Mouse (Mus musculus): ENCODE measurements around the gene Blm.
"Not testable (repeated sequence)": the region's sequence is repeated elsewhere in the genome, so short reads cannot be mapped to it uniquely, and the experiment has no call there.

Gene Blm

DNA sequence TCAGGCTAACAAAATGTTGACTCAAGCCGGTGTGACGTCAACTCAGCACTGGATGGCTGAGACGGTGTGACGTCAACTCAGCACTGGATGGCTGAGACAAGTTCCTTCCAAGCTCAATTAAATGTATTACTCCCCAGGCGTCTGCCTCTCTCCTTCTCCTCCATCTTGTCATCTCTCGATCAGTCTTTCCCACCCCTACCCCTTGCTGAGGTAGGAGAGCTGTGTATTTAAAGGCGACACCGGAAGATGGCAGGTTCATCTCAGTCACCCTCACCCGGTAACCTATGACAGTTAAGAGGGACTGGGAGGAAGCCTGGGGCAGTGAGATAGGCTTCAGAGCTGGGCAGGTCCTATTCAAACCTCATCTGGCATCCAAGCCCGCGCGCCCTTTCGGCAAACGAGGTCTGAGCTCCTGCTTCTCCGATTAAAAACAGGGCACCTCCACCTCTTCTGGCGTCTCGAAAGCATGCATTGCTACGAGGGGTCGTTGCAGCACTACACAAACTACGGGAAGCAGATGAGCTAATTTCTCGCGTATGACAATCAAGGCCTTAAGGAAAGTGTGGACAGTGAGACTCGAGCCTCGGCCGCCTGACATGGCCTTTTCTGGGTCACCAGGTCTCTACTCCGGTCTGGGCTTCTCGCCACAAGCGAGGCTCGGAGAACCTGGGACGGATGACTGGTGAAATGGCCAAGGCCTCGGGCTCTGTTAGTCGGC lies 469 bp downstream of the Blm start:
- DNase-seq (ENCODE audit: extremely low spot score) = peak; percentile 54

DNA sequence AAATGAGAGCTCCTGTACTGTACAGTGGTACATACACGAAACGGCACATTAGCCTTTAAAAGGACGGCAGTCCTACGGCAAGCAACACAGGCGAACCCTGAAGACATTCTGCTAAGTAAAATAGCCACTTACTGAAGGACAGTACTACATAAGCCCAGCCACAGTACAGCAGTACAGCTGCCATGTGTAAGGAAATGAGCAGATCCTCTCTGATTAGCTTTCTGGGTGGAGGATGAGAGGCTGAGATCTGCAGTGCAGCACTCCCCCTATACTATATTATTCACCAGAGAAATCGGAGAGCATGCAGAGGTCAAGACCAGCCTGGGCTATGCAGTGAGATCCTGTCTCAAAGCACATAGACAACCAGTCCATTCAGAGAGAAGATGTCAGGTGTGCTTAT lies 3.8 kb downstream of the Blm start:
- DNase-seq (ENCODE audit: extremely low spot score) = no peak

DNA sequence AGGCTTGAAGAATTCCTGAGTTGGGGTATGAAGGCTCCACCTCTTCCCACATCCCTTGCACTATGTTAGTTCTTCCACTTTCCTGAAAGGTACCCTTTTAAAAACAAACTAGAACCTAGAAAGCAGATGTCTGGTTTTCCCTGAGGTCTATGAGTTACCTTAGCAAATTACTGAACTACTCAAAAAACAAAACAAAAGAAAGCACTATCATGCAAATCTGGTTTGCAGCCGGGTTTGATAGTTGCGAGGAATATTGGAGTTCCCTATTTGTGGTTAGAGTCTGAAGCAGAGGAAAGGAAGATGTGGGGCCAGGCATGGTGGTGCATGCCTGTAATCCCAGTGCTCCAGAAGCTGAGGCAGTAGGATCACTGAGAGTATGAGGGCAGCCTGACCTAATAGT lies 4.3 kb downstream of the Blm start:
- DNase-seq (ENCODE audit: extremely low spot score) = no peak

DNA sequence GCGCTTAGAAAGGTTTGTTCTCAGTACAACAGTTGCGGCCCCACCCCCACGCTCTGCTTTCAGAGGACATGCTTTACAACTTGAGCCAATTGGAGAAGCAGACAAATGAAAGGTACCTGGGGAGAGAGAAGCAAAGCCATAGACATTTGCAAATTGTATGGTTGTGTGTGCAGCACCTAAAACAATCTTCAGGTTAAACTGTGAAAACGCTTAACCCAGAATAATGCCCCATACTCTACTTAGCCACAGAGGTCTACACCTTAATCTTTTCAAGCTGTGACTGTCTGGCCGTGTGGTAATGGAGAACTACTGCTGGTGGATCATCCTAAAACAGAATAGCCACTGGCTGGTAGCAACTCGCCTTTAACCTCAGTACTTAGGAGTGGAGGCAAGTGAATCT lies 8.2 kb downstream of the Blm start:
- DNase-seq (ENCODE audit: extremely low spot score) = no peak

DNA sequence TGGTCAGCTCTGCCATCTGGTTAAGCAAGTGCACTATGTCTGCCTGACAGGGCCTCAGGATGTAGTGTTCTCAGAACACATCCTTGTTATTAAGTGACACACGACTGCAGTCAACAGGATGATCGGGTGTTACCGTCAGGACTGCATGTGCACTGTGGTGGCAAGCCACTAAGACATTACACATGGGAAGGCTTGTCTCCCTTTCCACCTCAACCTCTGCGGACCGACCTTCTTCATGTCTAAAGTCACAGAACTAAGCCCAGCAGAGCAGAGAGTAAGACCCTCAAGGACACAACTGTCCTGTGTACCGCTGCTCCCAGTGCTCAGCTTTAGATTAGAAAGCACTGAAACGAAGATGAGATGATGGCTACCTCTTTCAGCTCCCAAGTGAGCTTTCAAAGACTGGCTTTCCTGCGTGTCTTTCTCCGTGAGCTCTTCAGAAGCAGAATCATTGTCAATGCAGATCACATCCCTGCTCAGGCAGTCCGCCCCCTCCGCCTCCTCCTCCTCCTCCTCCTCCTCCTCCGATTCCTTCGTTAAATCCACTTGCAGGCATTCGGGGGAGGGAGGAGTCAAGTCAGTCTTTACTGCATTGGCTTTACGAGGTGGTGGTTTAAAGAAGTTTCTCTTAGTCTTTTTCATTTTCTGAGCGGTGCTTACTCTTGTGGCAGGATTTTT lies 22.4 kb downstream of the Blm start:
- no peak for DNase-seq (ENCODE audit: extremely low spot score)

DNA sequence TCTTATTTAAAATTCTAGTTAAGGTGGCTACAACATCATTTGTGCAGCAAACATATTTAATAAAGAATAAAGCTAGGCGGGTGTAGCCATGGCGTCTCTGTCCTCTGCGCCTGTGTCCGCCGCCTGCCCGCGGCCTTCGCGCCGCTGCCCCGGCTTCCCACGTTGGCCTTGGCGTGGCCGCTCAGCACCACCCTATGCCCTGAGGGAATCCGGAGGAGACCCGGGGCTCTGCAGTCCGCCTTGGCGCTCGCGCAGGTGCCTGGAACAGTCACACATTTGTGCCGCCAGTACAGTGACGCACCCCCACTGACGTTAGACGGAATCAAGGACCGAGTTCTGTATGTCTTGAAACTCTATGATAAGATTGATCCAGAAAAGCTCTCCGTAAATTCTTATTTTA lies 27.2 kb downstream of the Blm start:
- not testable (repeated sequence) for DNase-seq (ENCODE audit: extremely low spot score)

DNA sequence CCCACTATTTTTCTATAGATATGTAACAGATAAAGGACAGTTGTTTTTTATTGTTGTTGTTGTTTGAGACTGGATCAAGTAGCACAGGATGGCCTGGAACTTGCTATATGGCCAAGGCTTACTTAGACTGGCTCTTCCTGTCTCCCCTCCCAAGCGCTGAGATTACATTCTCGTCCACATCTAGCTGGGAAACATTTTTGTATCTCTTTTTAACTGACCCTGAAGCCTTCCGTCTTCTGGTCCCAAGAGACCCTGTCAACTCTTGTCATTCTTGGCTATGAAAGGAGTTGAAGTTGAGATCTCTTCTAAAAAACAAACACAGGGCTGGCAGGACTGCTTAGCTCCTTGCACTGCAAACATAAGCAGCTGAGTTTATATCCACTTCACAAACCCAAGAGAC lies 28.9 kb downstream of the Blm start:
- no peak for DNase-seq (ENCODE audit: extremely low spot score)

DNA sequence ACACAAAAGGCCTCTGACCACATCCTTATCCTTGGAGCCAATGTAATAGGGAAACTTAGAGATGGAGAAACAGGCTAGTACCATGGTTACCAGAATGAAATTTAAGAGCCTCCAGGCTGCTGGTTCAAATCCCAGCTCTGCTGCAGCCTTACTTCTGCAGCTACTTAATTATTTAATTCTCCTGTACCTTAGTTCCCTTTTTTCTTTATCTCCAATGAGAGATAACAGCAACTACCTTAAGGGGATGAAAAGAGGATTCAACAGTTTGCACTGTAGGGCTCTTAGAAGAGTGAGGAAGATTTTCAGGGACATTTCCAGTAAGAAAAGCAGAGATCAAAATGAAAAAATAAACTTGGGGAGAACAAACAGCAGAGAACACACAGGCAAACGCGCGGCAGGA lies 30.0 kb downstream of the Blm start:
- DNase-seq (ENCODE audit: extremely low spot score) = no peak

DNA sequence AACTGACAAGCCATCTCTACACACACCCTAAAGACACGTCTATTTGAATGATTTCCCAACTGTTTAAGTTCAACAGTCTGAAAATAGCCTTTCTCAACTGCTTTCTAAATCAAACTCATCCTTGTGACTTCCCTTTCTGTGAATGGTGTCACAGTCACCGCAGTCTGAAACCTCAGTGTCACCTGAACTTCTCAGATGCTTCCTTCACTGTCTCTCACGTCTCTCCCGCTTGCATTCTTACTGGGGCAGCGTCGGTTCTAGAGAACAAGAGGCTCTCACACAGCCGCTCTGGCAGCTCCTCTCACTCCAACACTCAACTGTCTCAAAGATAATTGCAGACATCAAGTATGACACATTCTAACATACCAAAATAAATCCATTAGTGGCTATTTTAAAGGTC lies 33.9 kb downstream of the Blm start:
- DNase-seq (ENCODE audit: extremely low spot score) = no peak

DNA sequence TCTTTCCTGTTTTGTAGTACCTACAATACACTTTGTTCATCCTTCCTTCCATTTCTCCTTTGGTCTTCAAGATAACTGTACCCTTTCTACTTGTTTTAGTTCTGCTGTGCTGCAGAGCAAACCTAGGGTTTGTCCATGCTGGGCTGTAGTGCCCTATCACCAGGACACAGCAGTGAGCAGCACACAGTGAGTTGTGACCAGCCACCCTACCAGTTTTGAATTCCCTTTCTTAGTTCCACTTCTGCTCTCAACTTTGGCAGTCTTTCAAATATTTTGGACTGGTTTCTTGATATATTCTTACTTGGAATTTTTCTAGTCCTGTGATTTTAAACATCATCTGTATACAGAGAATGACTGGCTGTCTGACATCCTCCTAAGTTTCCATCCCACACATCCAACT lies 34.8 kb downstream of the Blm start:
- DNase-seq (ENCODE audit: extremely low spot score) = no peak

DNA sequence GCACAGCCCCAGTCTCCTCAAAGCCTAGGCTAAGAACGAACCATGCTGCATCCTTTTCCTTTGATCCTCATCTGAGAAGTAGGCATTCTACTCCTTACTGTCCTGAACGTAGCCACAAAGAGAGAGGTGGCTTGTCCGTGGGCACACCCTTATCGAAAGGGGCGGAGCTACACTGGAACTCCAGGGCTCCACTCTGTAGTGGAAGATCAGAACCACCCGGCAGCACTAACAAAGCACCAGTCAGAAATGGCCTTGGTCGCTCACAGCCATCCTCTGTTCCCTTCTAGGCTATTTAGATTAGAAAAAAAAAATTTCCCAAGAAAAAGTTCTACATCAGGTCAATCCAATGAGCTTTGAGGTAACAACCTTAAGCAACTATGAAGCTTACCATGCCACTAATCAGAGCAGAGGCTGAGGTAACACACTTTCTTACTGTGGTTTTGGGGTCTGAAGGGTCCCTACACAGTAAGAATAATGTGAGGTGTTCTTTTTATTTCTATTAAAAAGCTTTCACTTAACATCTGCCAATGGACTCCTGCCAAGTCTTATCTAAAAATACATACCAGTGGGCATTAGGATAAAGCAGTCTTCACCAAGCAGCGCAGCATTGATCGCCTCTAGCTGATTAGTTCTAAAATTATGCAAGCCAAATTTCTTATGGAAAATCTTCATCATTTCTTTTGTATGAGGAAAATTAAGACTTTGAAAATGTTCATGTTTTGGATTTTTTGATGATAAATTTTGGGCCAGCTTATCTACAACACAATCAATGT lies 35.5 kb downstream of the Blm start:
- DNase-seq (ENCODE audit: extremely low spot score) = no peak

DNA sequence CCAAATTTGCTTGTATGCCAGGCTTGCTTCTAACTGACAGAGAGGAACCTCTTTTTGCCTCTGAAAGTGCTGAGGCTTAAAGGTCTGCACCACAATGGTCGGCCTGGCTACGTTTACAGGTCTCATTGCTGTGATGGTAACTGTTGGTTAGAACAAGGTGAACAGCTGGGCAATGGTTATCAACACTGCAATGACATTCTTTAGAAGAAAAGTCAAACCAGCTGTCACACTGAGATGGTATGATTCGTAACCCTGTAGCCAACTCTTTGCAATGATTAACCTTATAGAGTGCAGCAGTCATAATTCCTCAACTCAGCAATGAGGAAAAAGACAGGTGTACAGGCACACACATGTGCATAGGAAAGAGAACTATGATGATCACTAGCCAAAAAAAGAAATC lies 38.3 kb downstream of the Blm start:
- no peak for DNase-seq (ENCODE audit: extremely low spot score)

DNA sequence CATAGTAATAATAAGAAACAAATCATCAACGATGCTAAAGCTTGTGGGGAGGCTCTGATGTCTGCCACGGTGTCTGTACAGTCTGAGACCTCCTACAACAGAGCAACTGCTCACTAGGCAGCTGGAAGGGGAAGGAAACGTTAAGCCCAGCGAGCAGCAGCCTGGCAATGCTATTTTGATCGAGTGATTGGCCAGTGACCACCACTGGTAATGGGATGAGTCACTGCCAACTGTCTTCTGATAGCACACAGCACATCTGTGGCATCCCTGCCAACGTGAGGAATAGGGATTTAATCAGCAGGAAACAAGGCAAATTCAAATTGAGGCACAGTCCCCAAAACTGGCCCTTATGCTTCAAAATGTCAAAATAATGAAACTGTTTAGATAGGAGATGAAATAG lies 39.7 kb downstream of the Blm start:
- no peak for DNase-seq (ENCODE audit: extremely low spot score)

DNA sequence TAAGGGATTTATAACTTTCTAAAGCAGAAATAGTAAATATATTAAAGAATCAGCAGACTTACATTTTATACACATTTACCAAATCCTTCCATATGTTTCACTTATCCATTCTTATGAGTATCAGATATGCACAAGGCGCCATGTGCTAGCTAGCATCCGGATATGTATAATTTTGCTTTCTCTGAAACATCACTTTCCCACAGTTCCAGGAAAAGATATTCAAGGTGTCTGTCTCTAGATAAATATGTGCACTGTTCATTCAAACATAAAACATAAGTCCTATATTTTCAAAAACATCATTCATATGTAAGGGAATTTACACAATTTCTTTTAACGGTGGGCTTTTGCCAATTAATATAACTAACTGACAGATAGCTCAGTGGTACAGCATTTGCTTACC lies 42.9 kb downstream of the Blm start:
- no peak for DNase-seq (ENCODE audit: extremely low spot score)

DNA sequence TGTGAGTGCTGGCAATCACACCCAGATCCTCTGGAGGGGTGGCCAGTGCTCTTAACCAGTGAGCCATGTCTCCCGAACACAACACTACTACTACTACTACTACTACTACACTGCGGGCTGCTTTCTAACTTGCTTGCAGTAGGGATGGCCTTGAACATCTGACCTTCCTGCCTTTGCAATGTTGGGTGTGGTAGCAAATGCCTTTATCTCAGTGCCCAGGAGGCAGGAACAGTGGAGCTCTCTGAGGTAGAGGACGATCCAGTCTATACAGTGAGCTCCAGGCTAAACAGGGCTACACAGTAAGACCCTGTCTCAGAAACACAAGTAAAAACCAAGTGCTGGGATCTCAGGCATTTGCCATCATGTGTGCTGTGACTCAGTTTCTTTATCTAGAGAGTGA lies 43.8 kb downstream of the Blm start:
- DNase-seq (ENCODE audit: extremely low spot score) = no peak

DNA sequence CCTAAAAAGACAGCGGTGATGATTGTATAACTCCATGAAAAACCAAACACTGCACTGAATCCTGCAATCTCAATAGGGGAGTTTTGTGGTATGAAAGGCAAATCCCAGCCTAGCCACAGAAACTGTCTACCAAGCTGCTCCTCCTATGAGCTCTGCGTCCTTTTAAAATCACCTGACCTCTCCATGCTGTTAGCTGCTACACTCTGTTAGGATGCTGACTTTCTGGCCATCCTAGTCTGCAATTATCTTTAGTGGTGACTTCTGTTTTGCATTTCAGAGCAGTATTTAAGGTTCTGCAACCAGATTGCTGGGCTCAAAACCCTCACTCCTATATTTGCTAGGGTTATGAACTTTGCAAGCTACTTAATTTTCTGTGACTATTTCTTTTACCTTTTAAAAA lies 44.6 kb downstream of the Blm start:
- no peak for DNase-seq (ENCODE audit: extremely low spot score)

DNA sequence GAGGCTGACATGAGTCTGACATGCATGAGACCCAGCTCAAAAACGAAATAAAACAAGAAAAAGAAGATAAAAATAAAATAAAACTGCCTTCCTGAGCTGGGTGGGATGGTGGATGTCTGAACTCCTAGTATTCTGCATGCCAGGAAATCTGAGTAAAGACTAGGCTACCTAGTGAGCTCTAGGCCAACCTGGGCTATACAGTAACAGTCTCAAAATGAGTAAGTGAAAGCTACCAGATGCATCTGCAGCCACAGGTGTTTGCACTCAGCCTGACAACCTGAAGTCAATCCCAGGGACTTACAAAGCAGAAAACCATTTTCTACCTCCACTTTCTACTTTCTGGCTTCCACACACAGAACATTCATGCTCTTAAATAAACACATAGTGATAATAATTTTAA lies 45.5 kb downstream of the Blm start:
- DNase-seq (ENCODE audit: extremely low spot score) = no peak

DNA sequence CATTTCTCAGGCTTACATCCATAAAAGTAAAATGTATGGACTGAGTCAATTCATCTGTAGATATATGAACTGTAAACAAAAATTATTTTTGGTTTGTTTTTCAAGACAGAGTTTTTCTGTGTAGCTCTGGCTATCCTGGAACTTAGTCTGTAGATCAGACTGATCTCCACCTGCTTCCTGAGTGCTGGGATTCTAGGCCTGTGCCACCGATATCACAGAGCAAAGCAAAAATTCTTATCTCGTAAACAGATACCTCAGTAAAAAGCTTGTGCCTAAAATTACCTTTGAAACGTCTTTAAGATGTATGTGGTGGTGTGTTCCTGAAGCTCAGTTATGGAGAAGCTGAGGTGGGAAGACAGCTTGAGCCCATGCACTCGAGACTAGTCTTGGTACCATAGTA lies 47.7 kb downstream of the Blm start:
- no peak for DNase-seq (ENCODE audit: extremely low spot score)

DNA sequence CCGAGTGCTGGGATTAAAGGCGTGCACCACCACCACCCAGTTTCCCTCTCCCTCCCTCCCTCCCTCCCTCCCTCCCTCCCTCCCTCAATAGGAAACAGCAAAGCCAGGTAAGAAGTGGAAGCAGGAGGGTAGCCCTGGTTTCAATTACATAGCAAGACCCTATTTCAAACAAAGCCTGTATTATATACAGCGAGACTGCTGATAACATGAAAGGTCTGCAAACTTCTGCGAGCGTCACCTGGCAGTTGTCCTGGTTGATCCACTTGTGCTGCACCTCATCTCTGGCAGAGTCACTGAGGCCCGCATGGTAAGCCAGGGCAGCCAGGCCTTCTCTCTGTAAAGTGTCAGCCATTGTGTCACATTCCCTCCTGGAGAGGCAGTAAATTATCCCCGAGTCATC lies 54.8 kb downstream of the Blm start:
- no peak for DNase-seq (ENCODE audit: extremely low spot score)

DNA sequence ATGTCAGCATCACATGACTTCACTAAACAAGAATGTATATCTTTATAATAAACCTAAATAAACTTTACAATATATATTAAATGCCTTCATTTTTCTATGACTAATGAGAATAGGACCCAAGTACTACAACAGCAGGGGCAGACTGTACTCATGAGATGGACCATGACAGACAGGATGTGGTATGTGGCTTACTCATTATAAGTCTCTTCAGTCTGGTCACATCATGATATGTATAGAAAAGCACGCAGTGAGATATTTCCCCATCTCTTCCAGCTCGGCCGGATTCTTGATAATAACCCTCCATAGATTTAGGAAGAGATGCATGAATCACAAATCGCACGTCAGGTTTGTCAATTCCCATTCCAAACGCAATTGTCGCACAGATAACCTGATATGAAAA lies 61.1 kb downstream of the Blm start:
- DNase-seq (ENCODE audit: extremely low spot score) = no peak

DNA sequence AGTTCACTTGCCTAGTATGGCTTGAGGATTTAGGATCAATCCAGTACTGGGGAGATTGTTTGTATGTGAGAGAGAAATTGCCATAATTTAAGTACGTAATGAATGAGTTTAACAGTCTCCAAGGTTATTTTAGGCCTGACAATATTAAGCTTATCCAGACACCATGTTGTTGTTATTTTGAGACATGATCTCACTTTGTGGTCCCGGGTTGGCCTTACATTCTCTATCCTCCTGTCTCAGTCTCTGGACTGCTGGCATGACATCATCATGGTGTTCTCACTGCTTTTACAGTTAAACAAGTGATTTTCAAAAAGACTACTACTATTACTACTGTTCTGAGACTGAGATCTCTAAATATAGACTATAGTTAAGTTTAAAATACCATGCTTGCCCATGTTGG lies 66.1 kb downstream of the Blm start:
- DNase-seq (ENCODE audit: extremely low spot score) = no peak

DNA sequence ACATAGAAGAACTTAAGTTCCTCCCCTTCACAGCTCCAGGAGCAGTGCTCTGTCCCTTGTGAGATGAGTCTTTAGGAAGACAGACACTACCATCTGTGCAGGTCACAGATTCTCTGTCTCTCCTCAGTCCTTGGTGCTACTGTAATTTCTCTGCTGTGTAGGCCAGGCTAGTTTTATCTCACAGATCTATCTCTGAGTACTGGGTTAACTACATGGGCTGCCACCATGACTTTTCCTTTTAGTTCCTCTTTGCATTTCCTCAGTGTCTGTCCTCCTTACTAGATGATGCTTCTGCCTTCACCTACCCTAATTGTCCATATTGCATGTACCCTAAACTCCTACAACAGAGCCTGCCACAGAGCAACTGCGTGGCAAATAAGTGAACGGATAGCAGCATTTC lies 67.6 kb downstream of the Blm start:
- DNase-seq (ENCODE audit: extremely low spot score) = no peak

DNA sequence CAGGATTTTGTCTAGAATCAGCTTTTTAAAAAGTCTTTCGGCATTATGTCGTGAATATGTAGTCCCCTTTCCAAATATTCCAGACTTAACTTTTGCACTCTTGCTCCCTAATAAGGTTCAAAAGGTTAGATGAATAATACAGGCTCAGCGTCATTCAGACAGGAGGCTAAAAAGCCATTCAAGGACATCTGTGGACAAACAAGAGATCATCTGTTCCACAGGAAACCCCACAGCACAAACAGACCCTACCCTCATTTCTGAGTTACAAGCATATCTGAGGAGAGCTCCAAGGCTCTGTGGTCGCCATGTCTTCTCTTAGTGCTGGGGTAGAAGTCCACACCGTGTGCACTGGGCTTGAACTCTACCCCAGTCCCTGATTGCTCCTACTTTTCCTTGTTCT lies 70.1 kb downstream of the Blm start:
- DNase-seq (ENCODE audit: extremely low spot score) = no peak
